In the genomic region with DNA sequence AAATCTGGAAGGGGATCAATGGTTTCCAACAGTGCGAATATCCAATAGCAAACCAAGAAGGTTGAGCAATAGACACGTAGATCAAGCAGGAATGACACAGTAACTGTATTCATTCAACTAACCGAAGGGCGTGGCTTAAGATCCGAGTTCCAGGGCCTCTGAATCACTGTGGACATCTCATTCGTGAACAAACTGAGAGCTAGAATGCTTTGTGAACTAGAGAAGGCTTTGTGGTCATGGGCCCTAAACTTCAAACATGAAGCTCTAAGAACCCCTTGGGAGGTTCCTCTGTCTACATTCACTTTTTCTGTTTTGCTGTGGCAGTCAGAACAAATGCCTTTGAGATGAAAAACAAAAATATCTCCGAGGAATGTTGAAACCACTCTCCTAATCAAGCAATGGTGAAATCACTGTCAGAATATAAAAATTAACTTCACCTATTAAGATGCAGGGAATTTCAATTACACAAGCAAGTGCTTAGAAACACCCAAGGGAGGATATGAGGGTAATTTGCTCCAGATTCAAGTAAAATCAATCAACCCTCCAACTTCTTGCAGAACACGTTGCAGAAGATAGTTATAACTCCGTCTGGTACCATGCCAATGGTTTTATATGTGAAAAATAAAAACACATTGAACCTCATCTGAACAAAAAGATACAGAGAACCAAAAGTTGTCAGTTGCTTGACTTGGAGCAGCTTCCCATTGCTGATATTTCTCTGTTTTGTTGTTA, we compare ENCODE assay signal across 23 mouse cellular contexts. TPM values are rescaled to one million over a fixed set of nuclear protein-coding genes. Genes with fewer than 3 reads are reported as not detected.
DNase-seq lines count a peak whose midpoint lies in the region; ATAC-seq and TF ChIP-seq lines count a peak whose summit lies in the region.
"Had no signal": no experiment of that assay in that cellular context is flagged by ENCODE, and none has a peak within 500 bp of the region (broad histone marks: within the 10 kb centered on the region; RNA-seq: fewer than 3 reads in every experiment).

No protein-coding gene starts in this region.

- H3K4me1 ChIP-seq in embryonic facial prominence, embryonic 13.5 days: peaks cover 18% of the 10 kb centered on the region
- H3K4me1 ChIP-seq in embryonic facial prominence, embryonic 10.5 days: 0 out of 2 replicates have a peak, but pooled peaks cover 4% of the 10 kb centered on the region
- H3K4me1 ChIP-seq in limb, embryonic 15.5 days: peaks cover 4% of the 10 kb centered on the region; the same call in 1 of the 2 replicates
- H3K4me1 ChIP-seq in limb, embryonic 10.5 days: 0 out of 2 replicates have a peak, but pooled peaks cover 2% of the 10 kb centered on the region
- H3K4me1 ChIP-seq in forebrain, embryonic 11.5 days (replicated peaks; ENCODE audit: control insufficient read depth, insufficient read depth, low read length): no peaks in the 10 kb centered on the region
- H3K4me1 ChIP-seq: hindbrain, embryonic 13.5 days; limb, embryonic 13.5 days; liver, embryonic 13.5 days; neural tube, embryonic 13.5 days; stomach, embryonic 15.5 days had no signal

- no peaks in the 10 kb centered on the region for H3K27me3 ChIP-seq in embryonic facial prominence, embryonic 13.5 days
- H3K27me3 ChIP-seq in embryonic facial prominence, embryonic 10.5 days (replicated peaks; ENCODE audit: low read depth, poor library complexity, severe bottlenecking): no peaks in the 10 kb centered on the region
- H3K27me3 ChIP-seq in limb, embryonic 15.5 days: no peaks in the 10 kb centered on the region
- no peaks in the 10 kb centered on the region for H3K27me3 ChIP-seq in limb, embryonic 10.5 days (ENCODE audit: low read depth, poor library complexity, severe bottlenecking)
- no peaks in the 10 kb centered on the region for H3K27me3 ChIP-seq in myocyte (ENCODE audit: control insufficient read depth, insufficient read depth, insufficient read length)
- no peaks in the 10 kb centered on the region for H3K27me3 ChIP-seq in forebrain, embryonic 11.5 days (ENCODE audit: control insufficient read depth, insufficient read depth, low read length)
- H3K27me3 ChIP-seq: CH12.LX; hindbrain, embryonic 13.5 days; limb, embryonic 13.5 days; liver, embryonic 13.5 days; megakaryocyte, embryonic 14.5 days; neural tube, embryonic 13.5 days; stomach, embryonic 15.5 days had no signal

- no peaks in the 10 kb centered on the region for H3K79me2 ChIP-seq in myocyte (ENCODE audit: control insufficient read depth, insufficient read depth)

- H3ac ChIP-seq in myocyte (ENCODE audit: control insufficient read depth, insufficient read length): no peak overlapping the region

- H3K9ac ChIP-seq in embryonic facial prominence, embryonic 13.5 days: no peak overlapping the region
- H3K9ac ChIP-seq in limb, embryonic 15.5 days: no peak overlapping the region
- H3K9ac ChIP-seq in forebrain, embryonic 11.5 days (ENCODE audit: low read length): no peak overlapping the region
- H3K9ac ChIP-seq: hindbrain, embryonic 13.5 days; limb, embryonic 13.5 days; liver, embryonic 13.5 days; lung, embryonic 14.5 days; neural tube, embryonic 13.5 days; stomach, embryonic 15.5 days had no signal

- H3K4me2 ChIP-seq in embryonic facial prominence, embryonic 13.5 days: no peak overlapping the region
- H3K4me2 ChIP-seq in limb, embryonic 15.5 days: no peak overlapping the region
- no peak overlapping the region for H3K4me2 ChIP-seq in myocyte (ENCODE audit: low read depth)
- H3K4me2 ChIP-seq in forebrain, embryonic 11.5 days (ENCODE audit: low read depth, low read length, severe bottlenecking): no peak overlapping the region
- H3K4me2 ChIP-seq: hindbrain, embryonic 13.5 days; limb, embryonic 13.5 days; liver, embryonic 13.5 days; lung, embryonic 14.5 days; neural tube, embryonic 13.5 days; stomach, embryonic 15.5 days had no signal

- ATAC-seq in embryonic facial prominence, embryonic 13.5 days (ENCODE audit: insufficient number of reproducible peaks, insufficient read depth, low FRiP score, low TSS enrichment, low read depth): no peak
- no peak for ATAC-seq in limb, embryonic 15.5 days (ENCODE audit: insufficient number of reproducible peaks, low FRiP score, low TSS enrichment, low read depth)
- no peak for ATAC-seq in forebrain, embryonic 11.5 days (replicated peaks; ENCODE audit: low FRiP score)
- ATAC-seq: forebrain, embryonic 16.5 days had no signal

- no peak overlapping the region for H3K4me3 ChIP-seq in embryonic facial prominence, embryonic 13.5 days
- H3K4me3 ChIP-seq in embryonic facial prominence, embryonic 10.5 days: no peak overlapping the region
- H3K4me3 ChIP-seq in limb, embryonic 15.5 days: no peak overlapping the region
- no peak overlapping the region for H3K4me3 ChIP-seq in limb, embryonic 10.5 days
- H3K4me3 ChIP-seq in myocyte: no peak overlapping the region
- H3K4me3 ChIP-seq in forebrain, embryonic 11.5 days (ENCODE audit: low read depth, low read length): no peak overlapping the region
- H3K4me3 ChIP-seq: hindbrain, embryonic 13.5 days; limb, embryonic 13.5 days; liver, embryonic 13.5 days; megakaryocyte, embryonic 14.5 days; neural tube, embryonic 13.5 days; stomach, embryonic 15.5 days had no signal

- peak overlapping the region; percentile 60 for H3K27ac ChIP-seq in embryonic facial prominence, embryonic 13.5 days
- no peak overlapping the region for H3K27ac ChIP-seq in embryonic facial prominence, embryonic 10.5 days (replicated peaks)
- peak overlapping the region; percentile 19; the same call in 1 of the 2 replicates for H3K27ac ChIP-seq in limb, embryonic 15.5 days
- no peak overlapping the region for H3K27ac ChIP-seq in limb, embryonic 10.5 days
- no peak overlapping the region for H3K27ac ChIP-seq in forebrain, embryonic 11.5 days (ENCODE audit: low read depth, low read length)
- H3K27ac ChIP-seq: hindbrain, embryonic 13.5 days; limb, embryonic 13.5 days; liver, embryonic 13.5 days; neural tube, embryonic 13.5 days; stomach, embryonic 15.5 days had no signal

- no peaks in the 10 kb centered on the region for H3K9me3 ChIP-seq in embryonic facial prominence, embryonic 13.5 days
- no peaks in the 10 kb centered on the region for H3K9me3 ChIP-seq in embryonic facial prominence, embryonic 10.5 days
- no peaks in the 10 kb centered on the region for H3K9me3 ChIP-seq in limb, embryonic 15.5 days
- no peaks in the 10 kb centered on the region for H3K9me3 ChIP-seq in limb, embryonic 10.5 days (replicated peaks)
- no peaks in the 10 kb centered on the region for H3K9me3 ChIP-seq in forebrain, embryonic 11.5 days (ENCODE audit: control insufficient read depth, low read length)
- H3K9me3 ChIP-seq: G1E; hindbrain, embryonic 13.5 days; limb, embryonic 13.5 days; liver, embryonic 13.5 days; megakaryocyte, embryonic 14.5 days; neural tube, embryonic 13.5 days; stomach, embryonic 15.5 days had no signal

- no peaks in the 10 kb centered on the region; the same call in 1 of the 2 replicates for H3K36me3 ChIP-seq in embryonic facial prominence, embryonic 13.5 days
- H3K36me3 ChIP-seq in embryonic facial prominence, embryonic 10.5 days (replicated peaks): no peaks in the 10 kb centered on the region
- H3K36me3 ChIP-seq in limb, embryonic 15.5 days: no peaks in the 10 kb centered on the region
- H3K36me3 ChIP-seq in limb, embryonic 10.5 days: no peaks in the 10 kb centered on the region
- H3K36me3 ChIP-seq in myocyte (ENCODE audit: control insufficient read depth, insufficient read depth): no peaks in the 10 kb centered on the region
- no peaks in the 10 kb centered on the region for H3K36me3 ChIP-seq in forebrain, embryonic 11.5 days (ENCODE audit: control insufficient read depth, insufficient read depth, low read length)
- H3K36me3 ChIP-seq: G1E; hindbrain, embryonic 13.5 days; liver, embryonic 13.5 days; neural tube, embryonic 13.5 days; stomach, embryonic 15.5 days had no signal

- WGBS in embryonic facial prominence, embryonic 13.5 days: 57% methylated on average over 9 of the region's 9 CpGs
- WGBS in embryonic facial prominence, embryonic 10.5 days: 83% methylated on average over 9 of the region's 9 CpGs
- 64% methylated on average over 9 of the region's 9 CpGs for WGBS in limb, embryonic 15.5 days
- WGBS in limb, embryonic 10.5 days: 86% methylated on average over 9 of the region's 9 CpGs
- 87% methylated on average over 9 of the region's 9 CpGs for WGBS in forebrain, embryonic 11.5 days

- DNase-seq in embryonic facial prominence, embryonic 10.5 days (ENCODE audit: low spot score): no peak
- no peak for DNase-seq in limb, embryonic 10.5 days (ENCODE audit: low spot score)
- peak; percentile 52 for DNase-seq in adipocyte (ENCODE audit: low spot score)
- no peak for DNase-seq in forebrain, embryonic 11.5 days (ENCODE audit: low spot score)
- DNase-seq in T-cell, adult 2 months (ENCODE audit: low spot score): no peak
- DNase-seq: cerebellum, adult 8-10 months; kidney, adult 18-20 months; kidney, postnatal 4 days; liver, embryonic 13.5 days; lung, embryonic 14.5 days; midbrain, embryonic 14.5 days; thymus, postnatal 4 days had no signal

- TF ChIP-seq POLR2A in myocyte (IDR thresholded peaks at IDR 0.05; ENCODE audit: insufficient read length, low read depth): no peak

TF ChIP-seq in myocyte, 11 proteins besides CTCF, POLR2A, EP300 and RAD21:
- TF ChIP-seq CEBPB (IDR thresholded peaks at IDR 0.05; ENCODE audit: insufficient read depth, poor library complexity, severe bottlenecking) (0 out of 2 replicates have a peak, but pooled peaks have one; percentile 41), MAX (IDR thresholded peaks at IDR 0.05; ENCODE audit: low read depth) (no peak), POLR2AphosphoS2 (IDR thresholded peaks at IDR 0.05; ENCODE audit: insufficient read length, low read depth) (no peak)

RNA-seq across cellular contexts. Expression of a gene that starts 29.6 kb away (rescaled TPM):
- 72.6 and 87.7 TPM in 2 replicates for polyA plus RNA-seq in embryonic facial prominence, embryonic 13.5 days (2015; fragmentation: Nextera tagmentation; extraction: Ambion mirVana)
- 19.9 and 25.3 TPM in 2 replicates for polyA plus RNA-seq in embryonic facial prominence, embryonic 10.5 days (2016; fragmentation: Nextera tagmentation; extraction: Ambion mirVana)
- 83.9 and 85.8 TPM in 2 replicates for polyA plus RNA-seq in limb, embryonic 15.5 days (2015; fragmentation: Nextera tagmentation; extraction: Ambion mirVana)
- 26.6 and 29.5 TPM in 2 replicates for polyA plus RNA-seq in limb, embryonic 10.5 days (2016; fragmentation: Nextera tagmentation; extraction: Ambion mirVana)
- polyA plus RNA-seq in myocyte (2012; fragmentation: generic; extraction: Trizol): 0.16 TPM
- polyA plus RNA-seq in forebrain, embryonic 11.5 days (2014; fragmentation: Nextera tagmentation; extraction: Ambion mirVana): 13.9 and 16.5 TPM in 2 replicates
- polyA plus RNA-seq: G1E had no signal

Comparison
In these comparisons a context has a peak if more than half of its experiments do, and no peak if none do; other contexts are left out.
1. H3K27ac ChIP-seq: peak in embryonic facial prominence, embryonic 13.5 days (single experiment) and limb, embryonic 15.5 days (single experiment); none in embryonic facial prominence, embryonic 10.5 days (single experiment), limb, embryonic 10.5 days (single experiment) and forebrain, embryonic 11.5 days (single experiment).
2. RNA of a gene that starts 29.6 kb away (polyA plus RNA-seq): 83.9 to 85.8 TPM in limb, embryonic 15.5 days, 72.6 to 87.7 TPM in embryonic facial prominence, embryonic 13.5 days, 26.6 to 29.5 TPM in limb, embryonic 10.5 days, 19.9 to 25.3 TPM in embryonic facial prominence, embryonic 10.5 days and 13.9 to 16.5 TPM in forebrain, embryonic 11.5 days; 0.16 TPM in myocyte (single experiment); every median in the first group is over 10 times any median in the second.